Mouse (Mus musculus) hindbrain, embryonic 13.5 days (tissue): Measurements from ENCODE around the gene Kmt2d. TPM values are rescaled to one million over a fixed set of nuclear protein-coding genes. Genes with fewer than 3 reads are reported as not detected.

Experiments used
- ATAC-seq: fragments of 200-750 bp; cut with Nextera tagmentation; 2 replicates; pipeline ENCODE4 v1.8.0; 2017; ENCODE audit warnings: moderate TSS enrichment; ENCODE audit not compliant: low FRiP score
- H3K27ac ChIP-seq: fragments of 300-500 bp; sonication (generic); 2 replicates; pipeline ENCODE4 v1.5.1; 2015; ENCODE audit warnings: inconsistent platforms, mild to moderate bottlenecking, moderate library complexity
- H3K27me3 ChIP-seq: fragments of 300-500 bp; sonication (generic); 2 replicates; pipeline ENCODE4 v1.6.1; 2015; ENCODE audit warnings: mild to moderate bottlenecking, inconsistent platforms
- H3K36me3 ChIP-seq: fragments of 300-500 bp; sonication (generic); 2 replicates; pipeline ENCODE4 v1.6.1; 2015; ENCODE audit warnings: mild to moderate bottlenecking, inconsistent platforms
- H3K4me1 ChIP-seq: fragments of 300-500 bp; sonication (generic); replicated peaks from 2 replicates; pipeline ENCODE4 v1.6.1; 2015; ENCODE audit warnings: inconsistent platforms
- H3K4me2 ChIP-seq: fragments of 300-500 bp; sonication (generic); 2 replicates; pipeline ENCODE4 v1.6.1; 2015; ENCODE audit warnings: inconsistent platforms, mild to moderate bottlenecking, moderate library complexity
- H3K4me3 ChIP-seq: fragments of 300-500 bp; sonication (generic); 2 replicates; pipeline ENCODE4 v1.5.1; 2015; ENCODE audit warnings: mild to moderate bottlenecking, inconsistent platforms
- H3K9ac ChIP-seq: fragments of 300-500 bp; sonication (generic); 2 replicates; pipeline ENCODE4 v1.6.1; 2015; ENCODE audit warnings: mild to moderate bottlenecking, inconsistent platforms
- H3K9me3 ChIP-seq: fragments of 300-500 bp; sonication (generic); 2 replicates; pipeline ENCODE4 v1.6.1; 2016; ENCODE audit warnings: inconsistent platforms
- WGBS: fragments of 180-500 bp; shearing (Covaris S2); methylation state at CpG from one replicate; pipeline ENCODE4 v1.1.7; 2015; 5-methylcytosine and 5-hydroxymethylcytosine counted together
- polyA plus RNA-seq: library from polyadenylated mRNA; unstranded; fragments of >200 nt; fragmentation: Nextera tagmentation; extraction: Ambion mirVana; gene quantifications from 2 replicates; pipeline ENCODE4 v1.2.1, GENCODE M21; 2015

The Kmt2d gene
- polyA plus RNA-seq, 1 experiment from 2014 or later = 11.6 TPM

- H3K4me3 ChIP-seq = peak overlapping the region; percentile 69
- peak overlapping the region; percentile 81 for H3K4me2 ChIP-seq
- H3K36me3 ChIP-seq = 0 out of 2 replicates have a peak, but pooled peaks cover 6% of the 10 kb centered on the region
- H3K9ac ChIP-seq = peak overlapping the region; percentile 43; the same call in 1 of the 2 replicates
- peak overlapping the region; percentile 53 for H3K27ac ChIP-seq
- H3K4me1 ChIP-seq = peaks cover 26% of the 10 kb centered on the region
- WGBS = 8% methylated on average over 5 of the region's 5 CpGs
- H3K27me3 ChIP-seq = no peaks in the 10 kb centered on the region
- H3K9me3 ChIP-seq = no peaks in the 10 kb centered on the region
- ATAC-seq = peak; percentile 60
Measured at GRCm38 (mm10) chr15:98881656-98882008, 10.6 kb upstream of the Kmt2d start.

GRCm38 (mm10) chr15:98880978-98881655 is 10.1 kb upstream of the Kmt2d start:
- H3K27ac ChIP-seq = peak overlapping the region; percentile 90
- peak overlapping the region; percentile 81 for H3K4me2 ChIP-seq
- H3K4me3 ChIP-seq = peak overlapping the region; percentile 69
- ATAC-seq = peak; percentile 97
- H3K9ac ChIP-seq = peak overlapping the region; percentile 81
- H3K9me3 ChIP-seq = no peaks in the 10 kb centered on the region
- WGBS = under 1% methylated on average over 48 of the region's 48 CpGs
- H3K4me1 ChIP-seq = peaks cover 26% of the 10 kb centered on the region
- H3K27me3 ChIP-seq = no peaks in the 10 kb centered on the region
- H3K36me3 ChIP-seq = 0 out of 2 replicates have a peak, but pooled peaks cover 6% of the 10 kb centered on the region

DNA sequence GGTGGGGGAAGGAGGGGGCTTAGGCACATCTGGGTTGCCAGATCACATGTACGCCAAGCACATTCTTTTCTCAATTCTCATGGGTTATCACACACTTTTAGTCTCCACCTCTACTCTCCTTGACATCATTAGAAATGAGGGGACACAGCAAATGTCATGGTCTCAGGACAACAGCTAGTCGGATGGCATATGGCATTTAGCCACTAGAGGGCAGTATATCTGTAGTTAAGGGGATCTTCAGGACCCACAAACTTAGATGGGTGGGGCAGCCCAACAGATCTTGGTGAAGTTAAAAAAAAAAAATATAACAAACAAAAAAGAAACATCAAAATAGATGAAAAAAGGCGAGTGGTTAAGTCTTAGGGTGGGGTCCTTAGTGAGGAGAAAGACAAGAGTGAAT is 6.3 kb upstream of the Kmt2d start:
- ATAC-seq = no peak
- no peaks in the 10 kb centered on the region for H3K27me3 ChIP-seq
- H3K36me3 ChIP-seq = 0 out of 2 replicates have a peak, but pooled peaks cover 6% of the 10 kb centered on the region
- H3K4me2 ChIP-seq = no peak overlapping the region
- no peak overlapping the region for H3K9ac ChIP-seq
- no peak overlapping the region for H3K27ac ChIP-seq
- 15% methylated on average over 3 of the region's 3 CpGs for WGBS
- H3K4me3 ChIP-seq = no peak overlapping the region
- H3K4me1 ChIP-seq = peaks cover 32% of the 10 kb centered on the region
- no peaks in the 10 kb centered on the region for H3K9me3 ChIP-seq

DNA sequence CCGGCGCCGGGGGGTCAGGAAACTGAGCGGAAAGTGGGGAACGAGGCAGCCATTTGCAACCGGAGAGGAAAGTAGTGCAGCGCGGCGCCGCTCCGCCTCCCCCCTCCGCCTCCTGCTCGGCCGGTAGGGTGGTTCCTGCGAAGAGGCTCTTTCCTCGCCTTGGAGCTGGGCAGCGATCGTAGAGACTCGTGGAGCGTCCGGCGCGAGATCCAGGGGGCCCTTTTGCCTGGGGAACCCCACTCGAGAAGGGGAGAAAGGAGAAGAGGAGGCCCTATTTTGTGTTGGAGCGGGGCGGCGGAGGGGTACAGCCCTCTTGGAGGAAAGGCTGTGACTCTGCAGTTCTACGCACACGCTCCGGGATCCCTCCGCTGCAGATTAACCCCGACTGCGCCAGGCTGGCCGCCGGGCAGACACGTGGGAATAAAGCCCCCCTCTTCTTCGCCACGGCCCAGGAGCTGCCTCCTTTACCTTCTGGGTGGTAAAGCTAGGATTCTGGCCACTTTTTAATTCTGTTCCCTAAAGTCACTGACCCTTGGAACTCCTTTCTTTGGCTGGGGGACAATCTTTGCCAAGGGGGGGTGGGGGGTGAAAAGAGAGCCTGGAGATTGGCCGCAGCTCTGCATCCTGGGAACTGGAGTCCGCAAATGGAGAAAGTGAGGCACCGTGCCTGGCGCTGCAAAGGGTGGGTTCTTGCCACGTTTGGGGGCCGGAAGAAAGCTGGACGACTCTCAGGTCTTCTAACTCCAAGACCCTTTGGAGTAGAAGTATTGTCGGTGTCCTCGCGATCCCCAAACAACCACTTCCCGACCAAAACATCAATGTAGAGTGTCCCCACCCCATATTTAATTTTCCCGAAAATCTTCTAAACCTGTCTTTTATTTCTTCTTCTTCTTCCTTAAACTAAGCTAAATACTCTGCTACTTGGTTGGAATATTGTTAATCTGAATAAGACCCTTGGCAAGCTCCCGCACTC is 1.2 kb upstream of the Kmt2d start:
- Histone ChIP-seq H3K9ac (peak overlapping the region; percentile 99), H3K4me2 (peak overlapping the region; percentile 100), H3K27me3 (no peaks in the 10 kb centered on the region), H3K4me1 (peaks cover 42% of the 10 kb centered on the region), H3K27ac (peak overlapping the region; percentile 99), H3K4me3 (peak overlapping the region; percentile 100), H3K9me3 (no peaks in the 10 kb centered on the region), H3K36me3 (no peaks in the 10 kb centered on the region)
- peak; percentile 81 for ATAC-seq
- 1% methylated on average over 51 of the region's 51 CpGs for WGBS

DNA sequence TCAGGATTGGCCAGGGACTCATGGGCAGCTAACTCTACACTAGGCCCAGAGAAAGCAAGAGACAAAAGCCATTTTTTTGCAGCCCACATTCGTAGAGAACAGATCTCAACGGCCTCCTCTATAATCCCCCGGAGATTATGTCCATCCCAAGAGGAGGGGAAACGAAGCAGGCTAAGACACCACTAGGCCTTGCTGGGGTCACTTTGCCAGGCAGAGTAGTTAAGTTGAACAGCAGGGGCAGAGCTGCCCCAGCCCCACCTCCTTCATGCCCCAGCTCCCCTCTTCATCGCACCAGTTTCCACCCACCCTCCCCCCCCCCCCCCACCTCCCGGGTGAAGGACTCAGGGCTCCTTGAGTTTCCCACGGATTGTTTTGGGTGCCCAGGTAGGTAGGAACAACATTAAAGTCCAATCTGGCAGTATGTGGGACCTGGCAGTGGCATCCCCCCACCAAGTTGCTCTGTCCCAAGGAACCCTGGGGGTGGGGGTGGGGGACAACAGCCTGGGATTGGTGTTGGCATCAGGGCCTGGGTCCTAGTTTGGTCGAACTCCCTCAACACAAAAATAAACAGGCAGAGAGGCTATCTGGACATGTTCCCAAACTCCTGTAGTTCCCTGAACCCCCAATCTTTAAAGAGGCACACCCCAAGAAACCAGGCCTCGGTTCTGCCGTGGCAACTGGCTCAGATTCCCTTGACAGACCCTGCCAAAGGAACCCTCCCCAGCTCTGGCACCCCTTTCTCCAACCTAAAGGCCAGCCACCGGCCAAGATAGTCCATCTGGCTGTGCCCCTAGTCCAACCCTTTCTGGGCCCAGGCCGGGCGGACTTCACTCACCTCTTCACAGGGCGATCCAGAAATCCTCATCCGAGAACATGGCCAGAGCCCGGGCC is 580 bp downstream of the Kmt2d start:
- under 1% methylated on average over 16 of the region's 16 CpGs for WGBS
- H3K4me2 ChIP-seq = peak overlapping the region; percentile 100
- H3K9me3 ChIP-seq = no peaks in the 10 kb centered on the region
- ATAC-seq = no peak
- peaks cover 51% of the 10 kb centered on the region for H3K4me1 ChIP-seq
- peak overlapping the region; percentile 99 for H3K9ac ChIP-seq
- peak overlapping the region; percentile 99 for H3K27ac ChIP-seq
- H3K36me3 ChIP-seq = peaks cover 13% of the 10 kb centered on the region
- peak overlapping the region; percentile 100 for H3K4me3 ChIP-seq
- H3K27me3 ChIP-seq = no peaks in the 10 kb centered on the region

DNA sequence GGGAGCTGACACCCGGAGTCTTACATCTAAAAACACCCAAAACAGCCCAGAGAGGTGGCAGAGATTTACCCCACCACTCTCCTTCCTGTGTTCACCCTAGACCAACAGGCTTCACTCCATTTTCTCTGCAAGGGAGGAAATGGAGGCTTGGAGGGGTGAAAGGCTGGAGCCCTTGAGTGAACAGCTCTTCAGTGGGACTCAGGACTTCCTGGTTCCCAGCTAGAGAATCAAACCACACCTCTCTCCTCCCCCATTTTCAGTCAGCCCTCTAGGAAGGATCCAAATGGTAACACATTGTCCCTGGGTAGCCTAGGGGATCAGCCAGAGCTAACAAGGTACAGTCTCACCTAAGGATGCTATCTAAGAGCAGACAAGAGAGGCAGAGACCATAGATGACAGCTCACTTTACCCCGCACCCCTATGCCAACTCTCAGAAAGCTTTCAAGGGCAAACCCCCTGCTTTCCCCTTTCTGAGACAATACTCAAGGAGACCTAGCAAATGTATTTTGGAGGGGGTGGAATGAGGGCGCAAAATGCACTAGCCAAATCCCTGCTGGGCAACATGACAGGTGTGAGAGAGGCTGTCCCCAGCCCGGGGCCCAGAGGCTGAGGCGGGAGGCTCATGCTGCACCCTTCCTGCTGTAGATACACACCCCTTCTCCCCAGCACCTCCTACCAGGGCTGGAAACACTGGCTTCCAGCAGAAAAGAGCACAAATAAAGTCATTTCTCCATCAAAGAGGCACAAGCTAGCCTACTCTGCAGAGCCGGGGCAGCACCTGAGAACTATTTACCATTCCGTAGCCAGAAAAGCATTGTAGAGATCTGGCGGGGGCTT is 1.4 kb downstream of the Kmt2d start:
- peaks cover 22% of the 10 kb centered on the region for H3K36me3 ChIP-seq
- peak overlapping the region; percentile 99 for H3K9ac ChIP-seq
- H3K9me3 ChIP-seq = no peaks in the 10 kb centered on the region
- peak overlapping the region; percentile 99; the same call in 1 of the 2 replicates for H3K27ac ChIP-seq
- ATAC-seq = no peak
- peak overlapping the region; percentile 100 for H3K4me3 ChIP-seq
- H3K27me3 ChIP-seq = no peaks in the 10 kb centered on the region
- WGBS = 9% methylated on average over 8 of the region's 8 CpGs
- H3K4me2 ChIP-seq = peak overlapping the region; percentile 100
- H3K4me1 ChIP-seq = peaks cover 51% of the 10 kb centered on the region

- Histone ChIP-seq H3K36me3 (peaks cover 32% of the 10 kb centered on the region), H3K4me2 (peak overlapping the region; percentile 100), H3K9me3 (no peaks in the 10 kb centered on the region), H3K27ac (peak overlapping the region; percentile 10; the same call in 1 of the 2 replicates), H3K4me1 (peaks cover 51% of the 10 kb centered on the region), H3K4me3 (peak overlapping the region; percentile 100), H3K27me3 (no peaks in the 10 kb centered on the region), H3K9ac (peak overlapping the region; percentile 99)
- 46% methylated on average over 11 of the region's 11 CpGs for WGBS
- ATAC-seq = no peak
Measured at GRCm38 (mm10) chr15:98868346-98869063, 2.5 kb downstream of the Kmt2d start.

GRCm38 (mm10) chr15:98867321-98867720 is 3.7 kb downstream of the Kmt2d start:
- peaks cover 44% of the 10 kb centered on the region for H3K36me3 ChIP-seq
- 80% methylated on average over 6 of the region's 6 CpGs for WGBS
- H3K4me1 ChIP-seq = peaks cover 44% of the 10 kb centered on the region
- H3K4me2 ChIP-seq = peak overlapping the region; percentile 100
- no peak overlapping the region for H3K27ac ChIP-seq
- ATAC-seq = no peak
- no peaks in the 10 kb centered on the region for H3K27me3 ChIP-seq
- no peaks in the 10 kb centered on the region for H3K9me3 ChIP-seq
- H3K4me3 ChIP-seq = peak overlapping the region; percentile 100; the same call in 1 of the 2 replicates
- H3K9ac ChIP-seq = peak overlapping the region; percentile 99; the same call in 1 of the 2 replicates

GRCm38 (mm10) chr15:98866501-98866900 is 4.5 kb downstream of the Kmt2d start:
- H3K4me3 ChIP-seq = no peak overlapping the region
- no peaks in the 10 kb centered on the region for H3K9me3 ChIP-seq
- H3K27ac ChIP-seq = no peak overlapping the region
- no peak overlapping the region for H3K9ac ChIP-seq
- H3K4me1 ChIP-seq = peaks cover 44% of the 10 kb centered on the region
- 95% methylated on average over 5 of the region's 5 CpGs for WGBS
- H3K4me2 ChIP-seq = no peak overlapping the region
- no peaks in the 10 kb centered on the region for H3K27me3 ChIP-seq
- ATAC-seq = no peak
- peaks cover 52% of the 10 kb centered on the region for H3K36me3 ChIP-seq

GRCm38 (mm10) chr15:98865771-98866170 is 5.2 kb downstream of the Kmt2d start:
- ATAC-seq = no peak
- 97% methylated on average over 8 of the region's 8 CpGs for WGBS
- no peak overlapping the region for H3K4me3 ChIP-seq
- H3K9ac ChIP-seq = no peak overlapping the region
- no peak overlapping the region for H3K4me2 ChIP-seq
- peaks cover 44% of the 10 kb centered on the region for H3K4me1 ChIP-seq
- H3K9me3 ChIP-seq = no peaks in the 10 kb centered on the region
- H3K36me3 ChIP-seq = peaks cover 60% of the 10 kb centered on the region
- no peaks in the 10 kb centered on the region for H3K27me3 ChIP-seq
- H3K27ac ChIP-seq = no peak overlapping the region
